Mouse (Mus musculus) midbrain, embryonic 15.5 days (tissue): ENCODE data around the gene Syf2. TPM values are rescaled to one million over a fixed set of nuclear protein-coding genes. Genes with fewer than 3 reads are reported as not detected.

Source experiments
- ATAC-seq: fragments of 200-750 bp; cut with Nextera tagmentation; replicated peaks from 2 replicates; pipeline ENCODE4 v1.8.0; 2017; ENCODE audit warnings: moderate TSS enrichment
- H3K27ac ChIP-seq: fragments of 300-500 bp; sonication (generic); 2 replicates; pipeline ENCODE4 v1.5.1; 2015; ENCODE audit warnings: mild to moderate bottlenecking, inconsistent platforms
- H3K27me3 ChIP-seq: fragments of 300-500 bp; sonication (generic); replicated peaks from 2 replicates; pipeline ENCODE4 v1.6.1; 2015; ENCODE audit warnings: inconsistent platforms
- H3K36me3 ChIP-seq: fragments of 300-500 bp; sonication (generic); replicated peaks from 2 replicates; pipeline ENCODE4 v1.6.1; 2015; ENCODE audit warnings: inconsistent platforms
- H3K4me1 ChIP-seq: fragments of 300-500 bp; sonication (generic); 2 replicates; pipeline ENCODE4 v1.6.1; 2015; ENCODE audit warnings: inconsistent platforms
- H3K4me2 ChIP-seq: fragments of 300-500 bp; sonication (generic); 2 replicates; pipeline ENCODE4 v1.6.1; 2015; ENCODE audit warnings: inconsistent platforms, mild to moderate bottlenecking, moderate library complexity
- H3K4me3 ChIP-seq: fragments of 300-500 bp; sonication (generic); 2 replicates; pipeline ENCODE4 v1.5.1; 2015; ENCODE audit warnings: mild to moderate bottlenecking, inconsistent platforms
- H3K9ac ChIP-seq: fragments of 300-500 bp; sonication (generic); 2 replicates; pipeline ENCODE4 v1.6.1; 2015; ENCODE audit warnings: mild to moderate bottlenecking, inconsistent platforms
- H3K9me3 ChIP-seq: fragments of 300-500 bp; sonication (generic); 2 replicates; pipeline ENCODE4 v1.6.1; 2016; ENCODE audit warnings: inconsistent platforms
- WGBS: fragments of 180-500 bp; shearing (Covaris S2); methylation state at CpG from one replicate; pipeline ENCODE4 v1.1.7; 2015; ENCODE audit warnings: mixed read lengths; 5-methylcytosine and 5-hydroxymethylcytosine counted together
- polyA plus RNA-seq: library from polyadenylated mRNA; unstranded; fragments of >200 nt; fragmentation: Nextera tagmentation; extraction: Ambion mirVana; gene quantifications from 2 replicates; pipeline ENCODE4 v1.2.1, GENCODE M21; 2015

Gene Syf2
- polyA plus RNA-seq, 1 experiment from 2014 or later = 58.6 TPM

DNA sequence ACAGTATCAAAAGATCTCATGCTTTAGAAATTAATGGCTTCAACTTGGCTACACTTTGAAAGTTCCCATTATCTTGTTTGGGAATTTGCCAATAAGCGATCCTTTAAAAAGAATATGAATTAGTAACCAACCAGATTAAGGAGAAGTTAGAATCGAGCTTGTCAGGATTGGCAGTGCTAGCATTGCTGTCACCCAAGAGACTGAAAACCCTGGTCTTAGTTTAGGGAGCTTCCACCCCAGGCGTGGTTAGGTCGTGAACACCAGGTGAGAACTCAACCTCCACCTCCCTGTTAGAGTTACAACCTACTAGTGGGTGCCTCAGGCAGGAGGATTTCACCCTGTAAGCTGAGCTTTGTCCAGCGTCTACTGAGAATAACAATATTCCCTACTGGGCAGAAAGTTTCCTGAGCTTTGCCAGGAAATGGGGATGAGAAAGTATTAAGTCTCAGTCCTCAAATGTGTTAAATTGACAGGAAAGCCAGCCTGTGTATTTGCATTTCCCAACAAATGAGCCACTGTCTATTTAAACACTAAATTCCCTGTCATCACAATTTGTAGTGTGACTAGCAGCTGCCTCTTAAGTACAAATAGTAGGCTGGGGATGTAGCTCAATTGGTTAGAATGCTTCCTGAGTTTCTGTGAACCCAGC is 2.8 kb upstream of the Syf2 start:
- Histone ChIP-seq H3K4me3 (no peak overlapping the region), H3K4me2 (no peak overlapping the region), H3K27ac (no peak overlapping the region), H3K36me3 (peaks cover 35% of the 10 kb centered on the region), H3K9me3 (no peaks in the 10 kb centered on the region), H3K9ac (no peak overlapping the region), H3K27me3 (no peaks in the 10 kb centered on the region), H3K4me1 (peaks cover 42% of the 10 kb centered on the region)
- ATAC-seq = no peak
- 68% methylated on average over 5 of the region's 5 CpGs for WGBS

- peaks cover 40% of the 10 kb centered on the region for H3K36me3 ChIP-seq
- no peak for ATAC-seq
- no peaks in the 10 kb centered on the region for H3K9me3 ChIP-seq
- 74% methylated on average over 1 of the region's 1 CpGs for whole genome bisulfite sequencing
- peaks cover 42% of the 10 kb centered on the region for H3K4me1 ChIP-seq
- no peak overlapping the region for H3K9ac ChIP-seq
- no peaks in the 10 kb centered on the region for H3K27me3 ChIP-seq
- no peak overlapping the region for H3K27ac ChIP-seq
- no peak overlapping the region for H3K4me3 ChIP-seq
- H3K4me2 ChIP-seq = no peak overlapping the region
Measured at GRCm38 (mm10) chr4:134928464-134928836, 2.2 kb upstream of the Syf2 start.

- no peak for ATAC-seq
- peaks cover 46% of the 10 kb centered on the region for H3K36me3 ChIP-seq
- H3K9ac ChIP-seq = no peak overlapping the region
- H3K4me2 ChIP-seq = no peak overlapping the region
- H3K9me3 ChIP-seq = no peaks in the 10 kb centered on the region
- H3K4me1 ChIP-seq = peaks cover 41% of the 10 kb centered on the region
- H3K4me3 ChIP-seq = no peak overlapping the region
- H3K27ac ChIP-seq = no peak overlapping the region
- no peaks in the 10 kb centered on the region for H3K27me3 ChIP-seq
- 82% methylated on average over 4 of the region's 4 CpGs for WGBS
Measured at GRCm38 (mm10) chr4:134929536-134929935, 1.2 kb upstream of the Syf2 start.

DNA sequence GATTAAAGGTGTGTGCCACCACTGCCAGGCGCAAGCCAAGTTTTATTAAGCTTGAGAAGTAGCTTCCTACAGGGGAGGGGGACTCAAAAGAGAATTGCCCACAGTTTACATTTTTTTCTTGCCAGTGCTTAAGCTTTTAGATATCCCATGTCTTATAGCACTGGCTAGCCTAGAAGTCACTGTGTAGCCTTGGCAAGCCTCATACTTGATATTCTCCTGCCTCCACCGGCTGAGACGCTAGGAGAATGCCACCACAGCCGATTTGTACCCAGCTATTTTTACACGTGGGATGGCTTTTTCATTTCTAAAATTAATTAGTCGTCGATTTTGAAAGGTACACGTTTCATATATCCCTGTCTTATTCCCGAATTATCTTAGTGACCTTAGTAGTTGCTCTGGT is 508 bp upstream of the Syf2 start:
- Histone ChIP-seq H3K4me1 (peaks cover 35% of the 10 kb centered on the region), H3K9ac (no peak overlapping the region), H3K27me3 (no peaks in the 10 kb centered on the region), H3K27ac (peak overlapping the region; percentile 84), H3K36me3 (peaks cover 50% of the 10 kb centered on the region), H3K4me2 (peak overlapping the region; percentile 94), H3K4me3 (peak overlapping the region; percentile 99), H3K9me3 (no peaks in the 10 kb centered on the region)
- ATAC-seq = 0 out of 2 replicates have a peak, but pooled peaks have one; percentile 10
- 27% methylated on average over 9 of the region's 9 CpGs for WGBS

DNA sequence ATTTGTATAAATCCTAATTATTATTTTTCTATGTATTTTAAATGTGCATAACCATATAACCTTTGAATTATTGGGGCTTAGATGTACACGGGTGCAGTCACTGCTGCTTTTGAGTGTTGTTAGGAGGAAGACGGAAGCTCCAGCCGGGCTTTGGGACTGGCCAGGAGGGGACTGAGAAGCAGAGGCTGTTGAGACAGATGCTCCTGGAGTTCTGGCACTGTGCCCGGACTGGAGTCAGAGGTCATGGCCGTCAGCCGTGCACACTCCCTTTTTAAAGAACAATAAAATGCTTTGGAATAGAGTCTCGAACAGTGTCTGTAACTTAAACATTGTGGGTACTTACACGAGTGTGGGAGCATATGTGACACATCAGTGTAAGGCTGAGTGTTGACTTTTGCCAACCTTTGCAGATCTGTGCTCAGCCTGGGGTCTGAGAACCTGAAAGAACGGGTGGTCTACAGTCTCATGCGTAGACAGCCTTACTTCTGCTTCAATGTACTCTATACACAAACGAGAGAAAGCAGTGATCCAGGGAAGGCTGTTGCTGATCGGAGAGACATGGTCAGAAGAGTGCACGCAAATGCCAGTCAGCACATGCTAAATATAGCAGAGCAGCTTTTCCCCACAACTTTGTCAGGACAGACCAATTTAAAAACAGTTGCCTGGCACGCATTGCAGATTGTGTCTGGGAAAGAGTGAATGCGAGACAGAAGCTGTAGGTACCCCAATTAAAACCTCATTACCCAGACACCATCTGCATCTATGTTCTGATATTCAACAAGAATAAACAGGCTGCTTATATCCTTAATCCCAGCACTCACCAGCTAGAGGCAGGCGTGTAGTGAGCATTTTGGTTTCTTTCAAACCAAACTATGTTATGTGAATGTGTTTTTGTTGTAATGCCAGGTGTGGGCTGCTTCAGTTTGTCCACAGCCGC is 6.8 kb downstream of the Syf2 start:
- H3K9ac ChIP-seq = no peak overlapping the region
- H3K4me1 ChIP-seq = no peaks in the 10 kb centered on the region
- H3K4me3 ChIP-seq = no peak overlapping the region
- H3K9me3 ChIP-seq = no peaks in the 10 kb centered on the region
- H3K27ac ChIP-seq = no peak overlapping the region
- WGBS = 61% methylated on average over 17 of the region's 17 CpGs
- no peak for ATAC-seq
- H3K27me3 ChIP-seq = peaks cover 7% of the 10 kb centered on the region
- H3K4me2 ChIP-seq = no peak overlapping the region
- peaks cover 38% of the 10 kb centered on the region for H3K36me3 ChIP-seq

DNA sequence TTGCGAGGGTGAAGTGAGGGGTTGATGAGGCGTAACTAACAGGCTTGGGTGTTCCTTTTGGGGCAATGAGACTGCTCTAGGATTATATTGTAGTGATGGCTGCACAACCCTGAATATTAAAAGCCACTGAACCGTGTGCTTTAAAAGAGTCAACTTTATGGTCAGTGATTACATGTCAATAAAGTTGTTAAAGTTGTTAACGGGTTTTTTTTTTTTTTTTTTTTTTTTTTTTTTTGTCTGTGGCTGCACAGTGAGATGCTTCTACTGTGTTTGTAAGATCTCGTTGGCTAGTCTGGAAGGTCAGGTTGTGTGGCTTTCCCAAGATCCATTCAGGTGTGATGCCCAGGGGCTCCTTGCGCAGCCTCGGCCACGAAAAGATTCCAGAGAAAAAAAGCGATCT is 9.2 kb downstream of the Syf2 start:
- Histone ChIP-seq H3K4me2 (no peak overlapping the region), H3K27ac (no peak overlapping the region), H3K36me3 (peaks cover 23% of the 10 kb centered on the region), H3K9me3 (no peaks in the 10 kb centered on the region), H3K4me1 (peaks cover 5% of the 10 kb centered on the region), H3K27me3 (peaks cover 10% of the 10 kb centered on the region), H3K4me3 (no peak overlapping the region), H3K9ac (no peak overlapping the region)
- 55% methylated on average over 9 of the region's 9 CpGs for WGBS
- ATAC-seq = no peak

DNA sequence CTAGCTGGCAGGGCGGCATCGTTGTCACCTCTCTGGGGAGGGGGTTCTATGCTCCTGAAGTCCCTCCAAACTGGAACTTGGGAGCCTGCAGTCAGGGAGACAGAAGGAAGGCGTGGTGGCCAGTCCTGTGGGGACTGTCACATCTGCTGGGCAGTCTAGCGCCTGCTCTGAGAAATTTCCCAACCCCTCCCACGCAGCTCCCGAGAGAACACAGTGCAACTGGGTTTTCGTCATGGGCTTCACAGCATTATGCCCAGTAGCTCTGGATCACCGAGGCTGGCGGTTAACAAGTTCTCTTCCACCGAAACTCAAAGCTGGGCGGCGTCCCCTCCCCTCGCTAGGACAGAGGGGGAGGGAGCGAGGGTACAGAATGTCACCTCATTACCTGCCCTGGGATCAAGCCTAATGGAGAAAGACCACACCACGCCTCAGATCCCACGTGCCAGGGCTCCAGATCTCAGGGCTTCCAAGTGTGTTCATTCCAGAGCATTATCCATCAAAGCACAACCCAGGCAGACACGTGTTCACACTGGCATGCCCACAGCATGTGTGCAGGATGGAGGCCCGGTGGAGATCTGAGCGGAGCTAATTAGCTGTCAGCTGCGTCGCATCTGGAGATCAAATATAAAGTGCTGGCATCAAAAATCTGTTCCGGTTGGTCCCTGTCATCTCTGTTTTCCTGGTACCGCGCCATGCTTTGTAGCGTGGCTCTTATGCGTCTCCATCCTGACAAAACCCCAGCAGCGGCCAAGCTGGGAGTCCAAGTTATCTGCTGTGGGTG is 13.2 kb downstream of the Syf2 start:
- peaks cover 10% of the 10 kb centered on the region for H3K4me1 ChIP-seq
- no peaks in the 10 kb centered on the region for H3K36me3 ChIP-seq
- H3K4me2 ChIP-seq = no peak overlapping the region
- no peak overlapping the region for H3K4me3 ChIP-seq
- H3K9me3 ChIP-seq = no peaks in the 10 kb centered on the region
- WGBS = 46% methylated on average over 27 of the region's 27 CpGs
- H3K9ac ChIP-seq = no peak overlapping the region
- peak; percentile 65; the same call in 1 of the 2 replicates for ATAC-seq
- peaks cover 11% of the 10 kb centered on the region for H3K27me3 ChIP-seq
- H3K27ac ChIP-seq = no peak overlapping the region

DNA sequence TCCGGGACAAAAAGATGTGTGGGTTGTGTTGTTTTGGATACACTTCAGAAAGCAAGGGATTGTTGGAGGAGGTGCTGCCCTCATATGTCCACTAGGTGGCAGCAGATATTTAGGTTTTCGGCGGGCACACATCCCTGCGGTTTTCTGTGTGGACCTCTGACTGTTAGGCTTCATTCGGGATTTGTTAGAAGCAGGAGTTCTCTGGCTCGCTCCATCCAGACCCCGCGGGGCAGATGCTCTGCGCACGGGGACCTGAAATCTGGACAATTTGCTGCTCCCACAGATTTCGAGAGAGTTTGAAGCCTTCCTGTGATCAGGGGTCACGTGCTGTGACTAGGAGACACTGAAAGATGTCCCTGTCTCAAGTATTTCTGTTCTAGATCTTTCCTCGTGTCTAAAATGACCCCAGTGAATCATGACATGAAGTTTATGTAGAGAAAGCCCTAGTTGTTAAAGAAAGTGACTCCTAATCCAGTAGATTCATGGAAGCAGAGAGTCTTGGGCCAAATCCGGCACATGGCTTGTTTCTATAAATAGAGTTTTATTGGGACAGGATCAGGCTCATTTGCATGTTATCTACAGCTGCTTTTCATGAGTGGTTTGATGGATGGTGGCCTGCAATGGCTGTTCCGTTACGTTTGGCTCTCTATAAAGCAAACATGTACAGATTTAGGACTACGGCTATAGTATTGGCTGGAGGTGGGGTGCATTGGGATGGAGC is 15.5 kb downstream of the Syf2 start:
- peak overlapping the region; percentile 46 for H3K4me2 ChIP-seq
- WGBS = 13% methylated on average over 17 of the region's 17 CpGs
- H3K36me3 ChIP-seq = no peaks in the 10 kb centered on the region
- H3K9me3 ChIP-seq = no peaks in the 10 kb centered on the region
- H3K9ac ChIP-seq = no peak overlapping the region
- no peak for ATAC-seq
- 0 out of 2 replicates have a peak overlapping the region, but pooled peaks have one; percentile 11 for H3K4me3 ChIP-seq
- H3K27ac ChIP-seq = no peak overlapping the region
- H3K4me1 ChIP-seq = peaks cover 14% of the 10 kb centered on the region
- H3K27me3 ChIP-seq = peaks cover 11% of the 10 kb centered on the region; the same call in 1 of the 2 replicates

GRCm38 (mm10) chr4:134950518-134951091 is 19.9 kb downstream of the Syf2 start:
- H3K27ac ChIP-seq = 0 out of 2 replicates have a peak overlapping the region, but pooled peaks have one; percentile 38

DNA sequence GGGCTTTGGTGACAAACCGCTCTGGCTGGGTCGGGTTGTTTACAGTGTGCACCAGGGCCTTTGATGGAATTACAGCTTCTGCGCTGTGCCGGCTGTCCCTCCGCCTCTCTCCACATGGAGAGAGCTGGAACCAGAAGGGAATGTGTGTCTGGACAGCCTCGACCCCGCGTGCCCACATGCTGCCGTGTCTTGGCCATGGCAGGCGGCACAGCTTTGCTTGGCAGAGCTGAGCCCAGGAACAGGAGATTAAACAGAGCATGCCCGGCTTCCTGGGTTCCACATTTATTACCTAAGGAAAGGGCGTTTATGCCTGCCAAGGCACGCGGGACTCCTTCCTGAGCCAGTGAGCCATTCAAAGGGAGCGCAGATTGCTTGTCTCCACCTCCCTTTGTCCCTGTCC is 23.8 kb downstream of the Syf2 start:
- H3K9me3 ChIP-seq = no peaks in the 10 kb centered on the region
- 0 out of 2 replicates have a peak, but pooled peaks cover 9% of the 10 kb centered on the region for H3K4me1 ChIP-seq
- H3K4me2 ChIP-seq = no peak overlapping the region
- no peak overlapping the region for H3K27ac ChIP-seq
- 0 out of 2 replicates have a peak, but pooled peaks cover 4% of the 10 kb centered on the region for H3K27me3 ChIP-seq
- WGBS = 21% methylated on average over 15 of the region's 15 CpGs
- H3K36me3 ChIP-seq = no peaks in the 10 kb centered on the region
- H3K4me3 ChIP-seq = no peak overlapping the region
- H3K9ac ChIP-seq = no peak overlapping the region
- ATAC-seq = no peak

More at GRCm38 (mm10) chr4:134950518-134951091, 19.9 kb downstream of the Syf2 start:
- H3K4me2 ChIP-seq = no peak overlapping the region
- H3K9ac ChIP-seq = no peak overlapping the region
- 17% methylated on average over 11 of the region's 11 CpGs for WGBS
- peaks cover 14% of the 10 kb centered on the region; the same call in 1 of the 2 replicates for H3K4me1 ChIP-seq
- H3K4me3 ChIP-seq = no peak overlapping the region
- no peaks in the 10 kb centered on the region for H3K36me3 ChIP-seq
- ATAC-seq = peak; percentile 70
- H3K27me3 ChIP-seq = 0 out of 2 replicates have a peak, but pooled peaks cover 4% of the 10 kb centered on the region
- no peaks in the 10 kb centered on the region for H3K9me3 ChIP-seq

- H3K4me2 ChIP-seq = no peak overlapping the region
- no peak overlapping the region for H3K27ac ChIP-seq
- WGBS = 73% methylated on average over 2 of the region's 2 CpGs
- 0 out of 2 replicates have a peak, but pooled peaks cover 4% of the 10 kb centered on the region for H3K27me3 ChIP-seq
- no peak overlapping the region for H3K9ac ChIP-seq
- no peaks in the 10 kb centered on the region for H3K36me3 ChIP-seq
- no peak for ATAC-seq
- 0 out of 2 replicates have a peak, but pooled peaks cover 9% of the 10 kb centered on the region for H3K4me1 ChIP-seq
- H3K4me3 ChIP-seq = no peak overlapping the region
- no peaks in the 10 kb centered on the region for H3K9me3 ChIP-seq
Measured at GRCm38 (mm10) chr4:134955196-134955595, 24.5 kb downstream of the Syf2 start.
